Mouse (Mus musculus) stomach, embryonic 15.5 days (tissue): ENCODE data around the gene Grb10. TPM values are rescaled to one million over a fixed set of nuclear protein-coding genes. Genes with fewer than 3 reads are reported as not detected.
A peak's percentile ranks its signal among the peaks of the same experiment; 100 is the strongest.

Experiments
- ATAC-seq: fragments of 200-750 bp; cut with Nextera tagmentation; 2 replicates; pipeline ENCODE4 v1.8.0; 2017; ENCODE audit warnings: low read depth, moderate number of reproducible peaks, moderate TSS enrichment; ENCODE audit not compliant: insufficient read depth, low FRiP score
- H3K27ac ChIP-seq: fragments of 300-500 bp; sonication (generic); 2 replicates; pipeline ENCODE4 v1.5.1; 2015; ENCODE audit warnings: mild to moderate bottlenecking, inconsistent platforms
- H3K27me3 ChIP-seq: fragments of 300-500 bp; sonication (generic); replicated peaks from 2 replicates; pipeline ENCODE4 v1.6.1; 2015; ENCODE audit warnings: inconsistent platforms
- H3K36me3 ChIP-seq: fragments of 300-500 bp; sonication (generic); 2 replicates; pipeline ENCODE4 v1.6.1; 2015; ENCODE audit warnings: inconsistent platforms
- H3K4me1 ChIP-seq: fragments of 300-500 bp; sonication (generic); 2 replicates; pipeline ENCODE4 v1.6.1; 2015; ENCODE audit warnings: inconsistent platforms
- H3K4me2 ChIP-seq: fragments of 300-500 bp; sonication (generic); 2 replicates; pipeline ENCODE4 v1.6.1; 2015; ENCODE audit warnings: mild to moderate bottlenecking, inconsistent platforms
- H3K4me3 ChIP-seq: fragments of 300-500 bp; sonication (generic); replicated peaks from 2 replicates; pipeline ENCODE4 v1.5.1; 2015; ENCODE audit warnings: inconsistent platforms
- H3K9ac ChIP-seq: fragments of 300-500 bp; sonication (generic); 2 replicates; pipeline ENCODE4 v1.6.1; 2015; ENCODE audit warnings: inconsistent platforms
- H3K9me3 ChIP-seq: fragments of 300-500 bp; sonication (generic); 2 replicates; pipeline ENCODE4 v1.6.1; 2016; ENCODE audit warnings: inconsistent platforms
- whole genome bisulfite sequencing: fragments of 180-500 bp; shearing (Covaris S2); methylation state at CpG from one replicate; pipeline ENCODE4 v1.1.7; 2015; 5-methylcytosine and 5-hydroxymethylcytosine counted together
- polyA plus RNA-seq: library from polyadenylated mRNA; unstranded; fragments of >200 nt; fragmentation: Nextera tagmentation; extraction: Ambion mirVana; gene quantifications from 2 replicates; pipeline ENCODE4 v1.2.1, GENCODE M21; 2015

The Grb10 gene
- polyA plus RNA-seq, 1 experiment from 2014 or later: 342 TPM

GRCm38 (mm10) chr11:11940833-11941681 is 97.4 kb downstream of the Grb10 start:
- 77% methylated on average over 5 of the region's 5 CpGs for WGBS
- Histone ChIP-seq H3K27ac (0 out of 2 replicates have a peak overlapping the region, but pooled peaks have one; percentile 21), H3K27me3 (no peaks in the 10 kb centered on the region), H3K9ac (no peak overlapping the region), H3K4me2 (no peak overlapping the region), H3K36me3 (peaks cover 23% of the 10 kb centered on the region), H3K4me3 (no peak overlapping the region), H3K9me3 (no peaks in the 10 kb centered on the region), H3K4me1 (0 out of 2 replicates have a peak, but pooled peaks cover 3% of the 10 kb centered on the region)
- no peak for ATAC-seq

- no peak for ATAC-seq
- H3K9ac ChIP-seq: no peak overlapping the region
- peaks cover 25% of the 10 kb centered on the region for H3K36me3 ChIP-seq
- H3K4me3 ChIP-seq: no peak overlapping the region
- no peaks in the 10 kb centered on the region for H3K27me3 ChIP-seq
- WGBS: 67% methylated on average over 3 of the region's 3 CpGs
- H3K9me3 ChIP-seq: no peaks in the 10 kb centered on the region
- no peak overlapping the region for H3K4me2 ChIP-seq
- 0 out of 2 replicates have a peak, but pooled peaks cover 3% of the 10 kb centered on the region for H3K4me1 ChIP-seq
- no peak overlapping the region for H3K27ac ChIP-seq
Observed at GRCm38 (mm10) chr11:11939611-11940010, 98.9 kb downstream of the Grb10 start.

GRCm38 (mm10) chr11:11938591-11938990 is 99.9 kb downstream of the Grb10 start:
- Histone ChIP-seq H3K27me3 (no peaks in the 10 kb centered on the region), H3K4me1 (0 out of 2 replicates have a peak, but pooled peaks cover 3% of the 10 kb centered on the region), H3K9ac (no peak overlapping the region), H3K4me2 (no peak overlapping the region), H3K4me3 (no peak overlapping the region), H3K36me3 (peaks cover 18% of the 10 kb centered on the region), H3K9me3 (no peaks in the 10 kb centered on the region), H3K27ac (no peak overlapping the region)
- ATAC-seq: no peak
- 76% methylated on average over 1 of the region's 1 CpGs for WGBS

GRCm38 (mm10) chr11:11937340-11938030 is 101.0 kb downstream of the Grb10 start:
- Histone ChIP-seq H3K36me3 (peaks cover 18% of the 10 kb centered on the region), H3K4me2 (no peak overlapping the region), H3K4me1 (0 out of 2 replicates have a peak, but pooled peaks cover 3% of the 10 kb centered on the region), H3K27me3 (no peaks in the 10 kb centered on the region), H3K9me3 (no peaks in the 10 kb centered on the region), H3K4me3 (no peak overlapping the region), H3K9ac (no peak overlapping the region), H3K27ac (peak overlapping the region; percentile 28; the same call in 1 of the 2 replicates)
- no peak for ATAC-seq
- 84% methylated on average over 10 of the region's 10 CpGs for WGBS

GRCm38 (mm10) chr11:11934808-11935207 is 103.7 kb downstream of the Grb10 start:
- Histone ChIP-seq H3K9me3 (no peaks in the 10 kb centered on the region), H3K36me3 (peaks cover 15% of the 10 kb centered on the region)
- 76% methylated on average over 8 of the region's 8 CpGs for WGBS

GRCm38 (mm10) chr11:11932102-11932789 is 106.2 kb downstream of the Grb10 start:
- no peak overlapping the region for H3K4me3 ChIP-seq
- H3K27me3 ChIP-seq: no peaks in the 10 kb centered on the region
- no peak overlapping the region for H3K9ac ChIP-seq
- peaks cover 10% of the 10 kb centered on the region for H3K36me3 ChIP-seq
- no peaks in the 10 kb centered on the region for H3K9me3 ChIP-seq
- no peaks in the 10 kb centered on the region for H3K4me1 ChIP-seq
- no peak overlapping the region for H3K4me2 ChIP-seq
- WGBS: 50% methylated on average over 11 of the region's 11 CpGs
- 0 out of 2 replicates have a peak overlapping the region, but pooled peaks have one; percentile 36 for H3K27ac ChIP-seq
- ATAC-seq: peak; percentile 32; the same call in 1 of the 2 replicates

More at GRCm38 (mm10) chr11:11934808-11935207, 103.7 kb downstream of the Grb10 start:
- Histone ChIP-seq H3K4me1 (0 out of 2 replicates have a peak, but pooled peaks cover 3% of the 10 kb centered on the region), H3K9ac (no peak overlapping the region), H3K27me3 (no peaks in the 10 kb centered on the region), H3K4me2 (no peak overlapping the region), H3K4me3 (no peak overlapping the region), H3K27ac (no peak overlapping the region)
- no peak for ATAC-seq

- Histone ChIP-seq H3K9ac (no peak overlapping the region), H3K27me3 (no peaks in the 10 kb centered on the region), H3K4me1 (no peaks in the 10 kb centered on the region), H3K27ac (0 out of 2 replicates have a peak overlapping the region, but pooled peaks have one; percentile 36), H3K9me3 (no peaks in the 10 kb centered on the region), H3K4me3 (no peak overlapping the region), H3K4me2 (no peak overlapping the region), H3K36me3 (peaks cover 9% of the 10 kb centered on the region)
- WGBS: 74% methylated on average over 5 of the region's 5 CpGs
- ATAC-seq: no peak
Observed at GRCm38 (mm10) chr11:11931688-11932087, 106.8 kb downstream of the Grb10 start.

GRCm38 (mm10) chr11:11930527-11930926 is 108.0 kb downstream of the Grb10 start:
- no peaks in the 10 kb centered on the region for H3K9me3 ChIP-seq
- H3K4me1 ChIP-seq: no peaks in the 10 kb centered on the region
- H3K9ac ChIP-seq: no peak overlapping the region
- H3K27me3 ChIP-seq: no peaks in the 10 kb centered on the region
- H3K4me2 ChIP-seq: no peak overlapping the region
- H3K27ac ChIP-seq: no peak overlapping the region
- 80% methylated on average over 11 of the region's 11 CpGs for WGBS
- H3K4me3 ChIP-seq: no peak overlapping the region
- ATAC-seq: no peak
- peaks cover 9% of the 10 kb centered on the region for H3K36me3 ChIP-seq

GRCm38 (mm10) chr11:11929059-11929458 is 109.4 kb downstream of the Grb10 start:
- no peak for ATAC-seq
- H3K9me3 ChIP-seq: no peaks in the 10 kb centered on the region
- H3K9ac ChIP-seq: no peak overlapping the region
- no peak overlapping the region for H3K4me3 ChIP-seq
- WGBS: 90% methylated on average over 3 of the region's 3 CpGs
- H3K27me3 ChIP-seq: no peaks in the 10 kb centered on the region
- H3K4me2 ChIP-seq: no peak overlapping the region
- no peak overlapping the region for H3K27ac ChIP-seq
- peaks cover 3% of the 10 kb centered on the region; the same call in 1 of the 2 replicates for H3K36me3 ChIP-seq
- H3K4me1 ChIP-seq: no peaks in the 10 kb centered on the region

- no peaks in the 10 kb centered on the region for H3K27me3 ChIP-seq
- H3K4me2 ChIP-seq: no peak overlapping the region
- WGBS: 79% methylated on average over 2 of the region's 2 CpGs
- peaks cover under 1% of the 10 kb centered on the region; the same call in 1 of the 2 replicates for H3K36me3 ChIP-seq
- no peaks in the 10 kb centered on the region for H3K4me1 ChIP-seq
- no peak overlapping the region for H3K4me3 ChIP-seq
- no peaks in the 10 kb centered on the region for H3K9me3 ChIP-seq
- no peak overlapping the region for H3K9ac ChIP-seq
- no peak overlapping the region for H3K27ac ChIP-seq
- ATAC-seq: no peak
Observed at GRCm38 (mm10) chr11:11928586-11928985, 109.9 kb downstream of the Grb10 start.

GRCm38 (mm10) chr11:11923900-11924299 is 114.6 kb downstream of the Grb10 start:
- 53% methylated on average over 3 of the region's 3 CpGs for WGBS

More at GRCm38 (mm10) chr11:11923900-11924299, 114.6 kb downstream of the Grb10 start:
- no peaks in the 10 kb centered on the region for H3K4me1 ChIP-seq
- no peak for ATAC-seq
- H3K9me3 ChIP-seq: no peaks in the 10 kb centered on the region
- no peaks in the 10 kb centered on the region for H3K36me3 ChIP-seq
- H3K4me2 ChIP-seq: no peak overlapping the region
- H3K4me3 ChIP-seq: no peak overlapping the region
- H3K9ac ChIP-seq: no peak overlapping the region
- H3K27ac ChIP-seq: no peak overlapping the region
- H3K27me3 ChIP-seq: no peaks in the 10 kb centered on the region
